Mouse (Mus musculus) kidney, embryonic 14.5 days (tissue): ENCODE measurements around the gene Nceh1. TPM values are rescaled to one million over a fixed set of nuclear protein-coding genes. Genes with fewer than 3 reads are reported as not detected.
A peak's percentile ranks its signal among the peaks of the same experiment; 100 is the strongest.
"Not testable (repeated sequence)": the region's sequence is repeated elsewhere in the genome, so short reads cannot be mapped to it uniquely, and the experiment has no call there.

Experiments used
- ATAC-seq: fragments of 200-750 bp; cut with Nextera tagmentation; 2 replicates; pipeline ENCODE4 v1.8.0; 2017; ENCODE audit warnings: moderate number of reproducible peaks, mild to moderate bottlenecking, moderate TSS enrichment, moderate library complexity; ENCODE audit not compliant: low FRiP score, low TSS enrichment
- H3K27ac ChIP-seq: fragments of 300-500 bp; sonication (generic); 2 replicates; pipeline ENCODE4 v1.5.1; 2014; ENCODE audit warnings: low read depth, mild to moderate bottlenecking, low read length, moderate library complexity, mixed read lengths
- H3K27me3 ChIP-seq: fragments of 300-500 bp; sonication (generic); 2 replicates; pipeline ENCODE4 v1.6.1; 2014; ENCODE audit warnings: mild to moderate bottlenecking, low read length; ENCODE audit not compliant: control insufficient read depth, insufficient read depth
- H3K36me3 ChIP-seq: fragments of 300-500 bp; sonication (generic); 2 replicates; pipeline ENCODE4 v1.6.1; 2014; ENCODE audit warnings: low read length, mixed read lengths; ENCODE audit not compliant: control insufficient read depth, insufficient read depth
- H3K4me1 ChIP-seq: fragments of 300-500 bp; sonication (generic); 2 replicates; pipeline ENCODE4 v1.6.1; 2014; ENCODE audit warnings: low read length, mixed read lengths; ENCODE audit not compliant: control insufficient read depth, insufficient read depth
- H3K4me2 ChIP-seq: fragments of 300-500 bp; sonication (generic); replicated peaks from 2 replicates; pipeline ENCODE4 v1.6.1; 2014; ENCODE audit warnings: low read depth, mild to moderate bottlenecking, low read length
- H3K4me3 ChIP-seq: fragments of 300-500 bp; sonication (generic); 2 replicates; pipeline ENCODE4 v1.5.1; 2014; ENCODE audit warnings: mild to moderate bottlenecking, low read length
- H3K9ac ChIP-seq: fragments of 300-500 bp; sonication (generic); 2 replicates; pipeline ENCODE4 v1.6.1; 2014; ENCODE audit warnings: low read depth, mild to moderate bottlenecking, low read length, moderate library complexity
- H3K9me3 ChIP-seq: fragments of 300-500 bp; sonication (generic); 2 replicates; pipeline ENCODE4 v1.6.1; 2016; ENCODE audit warnings: low read length; ENCODE audit not compliant: control insufficient read depth
- WGBS: fragments of 180-500 bp; shearing (Covaris S2); extraction: QIAGEN DNeasy Blood & Tissue Kit; methylation state at CpG from one replicate; pipeline ENCODE4 v1.1.7; 2014; 5-methylcytosine and 5-hydroxymethylcytosine counted together
- polyA plus RNA-seq: library from polyadenylated mRNA; unstranded; fragments of >200 nt; fragmentation: Nextera tagmentation; extraction: Ambion mirVana; gene quantifications from 2 replicates; pipeline ENCODE4 v1.2.1, GENCODE M21; 2014

The Nceh1 gene
- polyA plus RNA-seq, 1 experiment from 2014 or later = 9.3 TPM

GRCm38 (mm10) chr3:27280280-27280749 lies 97.5 kb downstream of the Nceh1 start:
- 0 out of 2 replicates have a peak, but pooled peaks cover 9% of the 10 kb centered on the region for H3K4me1 ChIP-seq
- H3K4me2 ChIP-seq = no peak overlapping the region
- H3K27ac ChIP-seq = peak overlapping the region; percentile 38; the same call in 1 of the 2 replicates
- H3K4me3 ChIP-seq = no peak overlapping the region
- WGBS = 49% methylated on average over 11 of the region's 11 CpGs
- H3K9me3 ChIP-seq = no peaks in the 10 kb centered on the region
- no peak overlapping the region for H3K9ac ChIP-seq
- no peaks in the 10 kb centered on the region for H3K27me3 ChIP-seq
- no peaks in the 10 kb centered on the region for H3K36me3 ChIP-seq
- no peak for ATAC-seq

- Histone ChIP-seq H3K27me3 (no peaks in the 10 kb centered on the region), H3K9ac (peak overlapping the region; percentile 40; the same call in 1 of the 2 replicates), H3K4me2 (peak overlapping the region; percentile 35), H3K36me3 (no peaks in the 10 kb centered on the region), H3K9me3 (no peaks in the 10 kb centered on the region), H3K4me1 (0 out of 2 replicates have a peak, but pooled peaks cover 9% of the 10 kb centered on the region), H3K4me3 (peak overlapping the region; percentile 8), H3K27ac (peak overlapping the region; percentile 53; the same call in 1 of the 2 replicates)
- 5% methylated on average over 27 of the region's 27 CpGs for WGBS
- ATAC-seq = peak; percentile 57
Measured at GRCm38 (mm10) chr3:27283071-27283713, 100.4 kb downstream of the Nceh1 start.

GRCm38 (mm10) chr3:27283796-27284195 lies 101.0 kb downstream of the Nceh1 start:
- peak overlapping the region; percentile 53; the same call in 1 of the 2 replicates for H3K27ac ChIP-seq

GRCm38 (mm10) chr3:27284227-27284626 lies 101.5 kb downstream of the Nceh1 start:
- H3K4me2 ChIP-seq = no peak overlapping the region
- H3K4me3 ChIP-seq = no peak overlapping the region
- H3K27ac ChIP-seq = no peak overlapping the region
- H3K9me3 ChIP-seq = no peaks in the 10 kb centered on the region
- 0 out of 2 replicates have a peak, but pooled peaks cover 9% of the 10 kb centered on the region for H3K4me1 ChIP-seq
- H3K9ac ChIP-seq = no peak overlapping the region
- no peaks in the 10 kb centered on the region for H3K27me3 ChIP-seq
- H3K36me3 ChIP-seq = no peaks in the 10 kb centered on the region
- 87% methylated on average over 5 of the region's 5 CpGs for WGBS
- ATAC-seq = no peak

More at GRCm38 (mm10) chr3:27283796-27284195, 101.0 kb downstream of the Nceh1 start:
- H3K4me3 ChIP-seq = no peak overlapping the region
- peak overlapping the region; percentile 35; the same call in 1 of the 2 replicates for H3K4me2 ChIP-seq
- ATAC-seq = no peak
- no peak overlapping the region for H3K9ac ChIP-seq
- no peaks in the 10 kb centered on the region for H3K36me3 ChIP-seq
- H3K9me3 ChIP-seq = no peaks in the 10 kb centered on the region
- H3K27me3 ChIP-seq = no peaks in the 10 kb centered on the region
- H3K4me1 ChIP-seq = 0 out of 2 replicates have a peak, but pooled peaks cover 9% of the 10 kb centered on the region
- WGBS = 46% methylated on average over 7 of the region's 7 CpGs

- Histone ChIP-seq H3K9ac (no peak overlapping the region), H3K4me2 (no peak overlapping the region), H3K36me3 (no peaks in the 10 kb centered on the region), H3K4me1 (0 out of 2 replicates have a peak, but pooled peaks cover 9% of the 10 kb centered on the region), H3K27ac (0 out of 2 replicates have a peak overlapping the region, but pooled peaks have one; percentile 18), H3K9me3 (no peaks in the 10 kb centered on the region), H3K4me3 (no peak overlapping the region), H3K27me3 (no peaks in the 10 kb centered on the region)
- 41% methylated on average over 9 of the region's 9 CpGs for WGBS
- ATAC-seq = no peak
Measured at GRCm38 (mm10) chr3:27285072-27285471, 102.3 kb downstream of the Nceh1 start.

- H3K4me3 ChIP-seq = no peak overlapping the region
- H3K4me2 ChIP-seq = no peak overlapping the region
- WGBS = 64% methylated on average over 2 of the region's 2 CpGs
- no peak for ATAC-seq
- H3K36me3 ChIP-seq = no peaks in the 10 kb centered on the region
- no peaks in the 10 kb centered on the region for H3K27me3 ChIP-seq
- no peak overlapping the region for H3K27ac ChIP-seq
- no peak overlapping the region for H3K9ac ChIP-seq
- H3K9me3 ChIP-seq = no peaks in the 10 kb centered on the region
- H3K4me1 ChIP-seq = 0 out of 2 replicates have a peak, but pooled peaks cover 2% of the 10 kb centered on the region
Measured at GRCm38 (mm10) chr3:27288301-27288700, 105.5 kb downstream of the Nceh1 start.

GRCm38 (mm10) chr3:27288909-27289308 lies 106.1 kb downstream of the Nceh1 start:
- WGBS = 40% methylated on average over 8 of the region's 8 CpGs

GRCm38 (mm10) chr3:27290285-27290684 lies 107.5 kb downstream of the Nceh1 start:
- ATAC-seq = no peak
- H3K36me3 ChIP-seq = no peaks in the 10 kb centered on the region
- WGBS = 91% methylated on average over 5 of the region's 5 CpGs
- no peak overlapping the region for H3K27ac ChIP-seq
- H3K4me2 ChIP-seq = no peak overlapping the region
- H3K9ac ChIP-seq = no peak overlapping the region
- no peak overlapping the region for H3K4me3 ChIP-seq
- no peaks in the 10 kb centered on the region for H3K27me3 ChIP-seq
- no peaks in the 10 kb centered on the region for H3K9me3 ChIP-seq
- H3K4me1 ChIP-seq = no peaks in the 10 kb centered on the region

More at GRCm38 (mm10) chr3:27288909-27289308, 106.1 kb downstream of the Nceh1 start:
- Histone ChIP-seq H3K36me3 (no peaks in the 10 kb centered on the region), H3K4me1 (no peaks in the 10 kb centered on the region), H3K9me3 (no peaks in the 10 kb centered on the region), H3K9ac (no peak overlapping the region), H3K4me2 (no peak overlapping the region), H3K27me3 (no peaks in the 10 kb centered on the region), H3K27ac (peak overlapping the region; percentile 49; the same call in 1 of the 2 replicates), H3K4me3 (no peak overlapping the region)
- no peak for ATAC-seq

GRCm38 (mm10) chr3:27290945-27291344 lies 108.2 kb downstream of the Nceh1 start:
- not testable (repeated sequence) for H3K9ac ChIP-seq, H3K27ac ChIP-seq, H3K4me1 ChIP-seq, H3K9me3 ChIP-seq, ATAC-seq, H3K36me3 ChIP-seq, H3K4me3 ChIP-seq, H3K27me3 ChIP-seq, H3K4me2 ChIP-seq
- 87% methylated on average over 5 of the region's 5 CpGs for WGBS
